Comparison of ENCODE assay signal across 22 mouse cellular contexts in genomic region chr14:34370203-34370602, GRCm38 (mm10). TPM values are rescaled to one million over a fixed set of nuclear protein-coding genes. Genes with fewer than 3 reads are reported as not detected.
DNase-seq lines count a peak whose midpoint lies in the region; ATAC-seq and TF ChIP-seq lines count a peak whose summit lies in the region.
"Had no signal": no experiment of that assay in that cellular context is flagged by ENCODE, and none has a peak within 500 bp of the region (broad histone marks: within the 10 kb centered on the region; RNA-seq: fewer than 3 reads in every experiment).

No protein-coding gene starts in this region.

- H3K4me2 ChIP-seq in midbrain, postnatal 0 days (ENCODE audit: low read depth, low read length, poor library complexity, severe bottlenecking) = no peak overlapping the region
- H3K4me2 ChIP-seq in stomach, postnatal 0 days (replicated peaks; ENCODE audit: low read depth) = no peak overlapping the region
- H3K4me2 ChIP-seq: lung, embryonic 15.5 days had no signal

- no peak overlapping the region for H3K4me3 ChIP-seq in gastrocnemius, adult 2 months
- no peak overlapping the region for H3K4me3 ChIP-seq in layer of hippocampus, adult 2 months
- H3K4me3 ChIP-seq in midbrain, postnatal 0 days (ENCODE audit: low read depth, low read length) = no peak overlapping the region
- no peak overlapping the region for H3K4me3 ChIP-seq in midbrain, embryonic 10.5 days
- no peak overlapping the region for H3K4me3 ChIP-seq in stomach, postnatal 0 days (ENCODE audit: low read depth, low read length)
- H3K4me3 ChIP-seq: embryonic facial prominence, embryonic 10.5 days; erythroblast, embryonic 14.5 days; heart, embryonic 10.5 days; limb, embryonic 10.5 days; lung, embryonic 15.5 days had no signal

- TF ChIP-seq EP300 in stomach, postnatal 0 days (optimal IDR thresholded peaks at IDR 0.05) = no peak

- peak; percentile 39 for TF ChIP-seq CTCF in gastrocnemius, adult 2 months (IDR thresholded peaks at IDR 0.05)
- TF ChIP-seq CTCF in layer of hippocampus, adult 2 months (conservative IDR thresholded peaks at IDR 0.05) = peak; percentile 62
- peak; percentile 24; the same call in 1 of the 2 replicates for TF ChIP-seq CTCF in midbrain, postnatal 0 days (IDR thresholded peaks at IDR 0.05)
- TF ChIP-seq CTCF in stomach, postnatal 0 days (IDR thresholded peaks at IDR 0.05; ENCODE audit: low read depth) = peak; percentile 45

- 55% methylated on average over 3 of the region's 3 CpGs for WGBS in midbrain, postnatal 0 days
- WGBS in midbrain, embryonic 10.5 days = 50% methylated on average over 3 of the region's 3 CpGs
- 73% methylated on average over 3 of the region's 3 CpGs for WGBS in stomach, postnatal 0 days

- H3K4me1 ChIP-seq in midbrain, postnatal 0 days (ENCODE audit: insufficient read depth, low read length) = no peaks in the 10 kb centered on the region
- H3K4me1 ChIP-seq in midbrain, embryonic 10.5 days = peaks cover 5% of the 10 kb centered on the region; the same call in 1 of the 2 replicates
- no peaks in the 10 kb centered on the region for H3K4me1 ChIP-seq in stomach, postnatal 0 days (replicated peaks; ENCODE audit: control insufficient read depth, insufficient read depth)

- DNase-seq in gastrocnemius, adult 2 months = no peak
- DNase-seq in gastrocnemius, adult 18-20 months (ENCODE audit: low spot score) = no peak
- DNase-seq in layer of hippocampus, adult 2 months (ENCODE audit: low spot score in 2 of 2) = no peak
- no peak for DNase-seq in layer of hippocampus, adult 18-20 months (ENCODE audit: low spot score in 2 of 2)
- DNase-seq in midbrain, postnatal 0 days (ENCODE audit: low spot score) = no peak
- DNase-seq in midbrain, embryonic 10.5 days (ENCODE audit: low spot score) = no peak
- DNase-seq in stomach, postnatal 0 days (ENCODE audit: low spot score) = no peak
- DNase-seq: cerebellum, postnatal 25 days; heart, postnatal 36 days; kidney, postnatal 14 days had no signal

- no peak for ATAC-seq in midbrain, postnatal 0 days (ENCODE audit: low FRiP score)
- no peak for ATAC-seq in stomach, postnatal 0 days (ENCODE audit: low FRiP score, low TSS enrichment)
- no peak for ATAC-seq in cerebellum, adult (ENCODE audit: insufficient number of reproducible peaks, low FRiP score, low TSS enrichment)
- ATAC-seq: activated CD4-positive, CD25-positive, alpha-beta regulatory T cell, adult 4 months; forebrain, embryonic 16.5 days; inflammation-experienced regulatory T-cells, adult 6 months had no signal

- H3K9ac ChIP-seq in midbrain, postnatal 0 days (replicated peaks; ENCODE audit: low read length, poor library complexity, severe bottlenecking) = no peak overlapping the region
- H3K9ac ChIP-seq in stomach, postnatal 0 days (ENCODE audit: low read length) = no peak overlapping the region
- H3K9ac ChIP-seq: lung, embryonic 15.5 days had no signal

- H3K9me3 ChIP-seq in midbrain, postnatal 0 days (ENCODE audit: low read length) = no peaks in the 10 kb centered on the region
- peaks cover 4% of the 10 kb centered on the region; the same call in 1 of the 2 replicates for H3K9me3 ChIP-seq in midbrain, embryonic 10.5 days (replicated peaks)
- H3K9me3 ChIP-seq in stomach, postnatal 0 days (ENCODE audit: control insufficient read depth, low read length) = no peaks in the 10 kb centered on the region
- H3K9me3 ChIP-seq: embryonic facial prominence, embryonic 10.5 days; heart, embryonic 10.5 days; limb, embryonic 10.5 days; lung, embryonic 15.5 days had no signal

- H3K36me3 ChIP-seq in midbrain, postnatal 0 days (ENCODE audit: insufficient read depth, low read length) = no peaks in the 10 kb centered on the region
- no peaks in the 10 kb centered on the region for H3K36me3 ChIP-seq in midbrain, embryonic 10.5 days
- no peaks in the 10 kb centered on the region for H3K36me3 ChIP-seq in stomach, postnatal 0 days (ENCODE audit: control insufficient read depth, insufficient read depth, low read length)
- H3K36me3 ChIP-seq: embryonic facial prominence, embryonic 10.5 days; heart, embryonic 10.5 days; limb, embryonic 10.5 days; lung, embryonic 15.5 days had no signal

- no peak overlapping the region for H3K27ac ChIP-seq in gastrocnemius, adult 2 months
- no peak overlapping the region for H3K27ac ChIP-seq in layer of hippocampus, adult 2 months
- no peak overlapping the region for H3K27ac ChIP-seq in midbrain, postnatal 0 days (ENCODE audit: low read depth, low read length)
- no peak overlapping the region for H3K27ac ChIP-seq in midbrain, embryonic 10.5 days (replicated peaks)
- H3K27ac ChIP-seq in stomach, postnatal 0 days (replicated peaks) = no peak overlapping the region
- H3K27ac ChIP-seq: embryonic facial prominence, embryonic 10.5 days; heart, embryonic 10.5 days; limb, embryonic 10.5 days; lung, embryonic 15.5 days had no signal

- intact Hi-C loops in gastrocnemius, adult 2 months (cut with DNase I) = no loop called here

- no peaks in the 10 kb centered on the region for H3K27me3 ChIP-seq in midbrain, postnatal 0 days (ENCODE audit: insufficient read depth, low read length)
- no peaks in the 10 kb centered on the region for H3K27me3 ChIP-seq in midbrain, embryonic 10.5 days (ENCODE audit: low read depth, poor library complexity, severe bottlenecking)
- H3K27me3 ChIP-seq in stomach, postnatal 0 days (ENCODE audit: control insufficient read depth, insufficient read depth, low read length) = no peaks in the 10 kb centered on the region
- H3K27me3 ChIP-seq: lung, embryonic 15.5 days had no signal

RNA-seq across cellular contexts. Expression of gene Sncg, which starts 4.4 kb away (rescaled TPM):
- total RNA-seq in gastrocnemius, adult 2 months (2021) = 1 to 10 TPM; 4.0 to 4.8 TPM
- total RNA-seq in gastrocnemius, adult 18-20 months (2021) = 10 to 100 TPM in 1 of 2 experiments, 1 to 10 TPM in 1; 7.7 to 19.1 TPM
- total RNA-seq in layer of hippocampus, adult 2 months (2021) = 1 to 10 TPM; 4.8 to 6.7 TPM
- total RNA-seq in layer of hippocampus, adult 18-20 months (2021) = 1 to 10 TPM; 6.8 to 7.1 TPM
- total RNA-seq in midbrain, postnatal 0 days (2014; rRNA removed) = 14.3 and 22.3 TPM in 2 replicates
- 26.1 and 36.8 TPM in 2 replicates for polyA plus RNA-seq in midbrain, postnatal 0 days (2015; fragmentation: Nextera tagmentation; extraction: Ambion mirVana)
- polyA plus RNA-seq in midbrain, embryonic 10.5 days (2016; fragmentation: Nextera tagmentation; extraction: Ambion mirVana) = 30.8 and 56.1 TPM in 2 replicates
- polyA plus RNA-seq in stomach, postnatal 0 days (2015; fragmentation: Nextera tagmentation; extraction: Ambion mirVana) = 29.0 and 29.7 TPM in 2 replicates
- polyA plus RNA-seq: activated CD4-positive, CD25-positive, alpha-beta regulatory T cell, adult 4 months; erythroblast, embryonic 14.5 days; inflammation-experienced regulatory T-cells, adult 6 months had no signal

RNA-seq across cellular contexts. Expression of gene Mmrn2, which starts 5.1 kb away (rescaled TPM):
- 10 to 100 TPM; 10.3 to 12.4 TPM for total RNA-seq in gastrocnemius, adult 2 months (2021)
- 10 to 100 TPM in 1 of 2 experiments, 1 to 10 TPM in 1; 8.9 to 12.6 TPM for total RNA-seq in gastrocnemius, adult 18-20 months (2021)
- 1 to 10 TPM; 3.9 to 4.0 TPM for total RNA-seq in layer of hippocampus, adult 2 months (2021)
- 1 to 10 TPM; 3.1 to 3.3 TPM for total RNA-seq in layer of hippocampus, adult 18-20 months (2021)
- 2.9 TPM in 2 replicates for total RNA-seq in midbrain, postnatal 0 days (2014; rRNA removed)
- polyA plus RNA-seq in midbrain, postnatal 0 days (2015; fragmentation: Nextera tagmentation; extraction: Ambion mirVana) = 2.1 and 2.6 TPM in 2 replicates
- 6.3 and 8.2 TPM in 2 replicates for polyA plus RNA-seq in midbrain, embryonic 10.5 days (2016; fragmentation: Nextera tagmentation; extraction: Ambion mirVana)
- 4.1 TPM in 2 replicates for polyA plus RNA-seq in stomach, postnatal 0 days (2015; fragmentation: Nextera tagmentation; extraction: Ambion mirVana)
- polyA plus RNA-seq: activated CD4-positive, CD25-positive, alpha-beta regulatory T cell, adult 4 months; erythroblast, embryonic 14.5 days had no signal

RNA-seq across cellular contexts. Expression of gene Fam25c, which starts 15.0 kb away (rescaled TPM):
- not detected for total RNA-seq in gastrocnemius, adult 2 months (2021)
- total RNA-seq in gastrocnemius, adult 18-20 months (2021) = not detected
- not detected for total RNA-seq in layer of hippocampus, adult 2 months (2021)
- total RNA-seq in layer of hippocampus, adult 18-20 months (2021) = not detected
- total RNA-seq in midbrain, postnatal 0 days (2014; rRNA removed) = not detected in 2 replicates
- not detected in 2 replicates for polyA plus RNA-seq in midbrain, postnatal 0 days (2015; fragmentation: Nextera tagmentation; extraction: Ambion mirVana)
- polyA plus RNA-seq in midbrain, embryonic 10.5 days (2016; fragmentation: Nextera tagmentation; extraction: Ambion mirVana) = not detected in 2 replicates
- 793 and 847 TPM in 2 replicates for polyA plus RNA-seq in stomach, postnatal 0 days (2015; fragmentation: Nextera tagmentation; extraction: Ambion mirVana)
- total RNA-seq: gastrocnemius, adult 8-10 months; heart, postnatal 36 days; layer of hippocampus, postnatal 10 days had no signal
- polyA plus RNA-seq: activated CD4-positive, CD25-positive, alpha-beta regulatory T cell, adult 4 months; embryonic facial prominence, embryonic 10.5 days; erythroblast, embryonic 14.5 days; forebrain, embryonic 16.5 days; heart, embryonic 10.5 days; inflammation-experienced regulatory T-cells, adult 6 months; limb, embryonic 10.5 days; lung, embryonic 15.5 days; neural tube, embryonic 14.5 days had no signal

RNA-seq across cellular contexts. Expression of gene Glud1, which starts 59.7 kb away (rescaled TPM):
- total RNA-seq in gastrocnemius, adult 2 months (2021) = 100 to 1,000 TPM; 112 to 139 TPM
- 100 to 1,000 TPM; 117 to 119 TPM for total RNA-seq in gastrocnemius, adult 18-20 months (2021)
- total RNA-seq in layer of hippocampus, adult 2 months (2021) = 100 to 1,000 TPM; 316 to 317 TPM
- 100 to 1,000 TPM; 279 to 296 TPM for total RNA-seq in layer of hippocampus, adult 18-20 months (2021)
- 185 and 192 TPM in 2 replicates for total RNA-seq in midbrain, postnatal 0 days (2014; rRNA removed)
- 114 TPM in 2 replicates for polyA plus RNA-seq in midbrain, postnatal 0 days (2015; fragmentation: Nextera tagmentation; extraction: Ambion mirVana)
- 75.5 and 79.6 TPM in 2 replicates for polyA plus RNA-seq in midbrain, embryonic 10.5 days (2016; fragmentation: Nextera tagmentation; extraction: Ambion mirVana)
- polyA plus RNA-seq in stomach, postnatal 0 days (2015; fragmentation: Nextera tagmentation; extraction: Ambion mirVana) = 48.8 and 49.4 TPM in 2 replicates

RNA-seq across cellular contexts. Expression of gene Shld2, which starts 59.9 kb away (rescaled TPM):
- 10 to 100 TPM; 10.7 to 11.8 TPM for total RNA-seq in gastrocnemius, adult 2 months (2021)
- 10 to 100 TPM; 10.0 to 12.9 TPM for total RNA-seq in gastrocnemius, adult 18-20 months (2021)
- total RNA-seq in layer of hippocampus, adult 2 months (2021) = 10 to 100 TPM; 13.0 to 15.5 TPM
- 10 to 100 TPM; 12.2 to 13.4 TPM for total RNA-seq in layer of hippocampus, adult 18-20 months (2021)
- 6.4 and 8.2 TPM in 2 replicates for total RNA-seq in midbrain, postnatal 0 days (2014; rRNA removed)
- polyA plus RNA-seq in midbrain, postnatal 0 days (2015; fragmentation: Nextera tagmentation; extraction: Ambion mirVana) = 6.9 and 8.5 TPM in 2 replicates
- 6.6 and 7.1 TPM in 2 replicates for polyA plus RNA-seq in midbrain, embryonic 10.5 days (2016; fragmentation: Nextera tagmentation; extraction: Ambion mirVana)
- polyA plus RNA-seq in stomach, postnatal 0 days (2015; fragmentation: Nextera tagmentation; extraction: Ambion mirVana) = 4.1 TPM in 2 replicates
